Mouse (Mus musculus) liver, adult 2 months (tissue): ENCODE data around the gene Dlg2. TPM values are rescaled to one million over a fixed set of nuclear protein-coding genes. Genes with fewer than 3 reads are reported as not detected.

Source experiments
- DNase-seq: peaks from one replicate; pipeline ENCODE4 v3.0.0-alpha.2; 2011; ENCODE audit warnings: low read depth, low spot score; ENCODE audit errors: extremely low read depth
- H3K27ac ChIP-seq: fragments of 200-500 bp; replicated peaks from 2 replicates; pipeline ENCODE4 v1.5.1; 2012; ENCODE audit warnings: low read depth, mild to moderate bottlenecking, control low read depth, inconsistent platforms, low read length; ENCODE audit not compliant: insufficient read depth
- H3K27me3 ChIP-seq: fragments of 200-500 bp; 2 replicates; pipeline ENCODE4 v1.6.1; 2012; ENCODE audit warnings: mild to moderate bottlenecking, moderate library complexity, low read length, inconsistent platforms; ENCODE audit not compliant: control insufficient read depth, insufficient read depth
- H3K36me3 ChIP-seq: fragments of 200-500 bp; 2 replicates; pipeline ENCODE4 v1.6.1; 2012; ENCODE audit warnings: low read length, inconsistent platforms; ENCODE audit not compliant: control insufficient read depth, insufficient read depth
- H3K4me1 ChIP-seq: fragments of 200-500 bp; 2 replicates; pipeline ENCODE4 v1.6.1; 2011; ENCODE audit warnings: low read length; ENCODE audit not compliant: control insufficient read depth, insufficient read depth
- H3K4me3 ChIP-seq: fragments of 200-500 bp; 2 replicates; pipeline ENCODE4 v1.5.1; 2011; ENCODE audit warnings: low read depth, mild to moderate bottlenecking, control low read depth, low read length, moderate library complexity; ENCODE audit not compliant: insufficient read depth
- H3K79me2 ChIP-seq: fragments of 200-500 bp; 2 replicates; pipeline ENCODE4 v1.6.1; 2012; ENCODE audit warnings: inconsistent platforms, mild to moderate bottlenecking, low read length, moderate library complexity; ENCODE audit not compliant: control insufficient read depth, insufficient read depth
- H3K9ac ChIP-seq: fragments of 200-500 bp; 2 replicates; pipeline ENCODE4 v1.6.1; 2012; ENCODE audit warnings: low read depth, mild to moderate bottlenecking, control low read depth, inconsistent platforms, low read length
- CTCF ChIP-seq: fragments of 200-500 bp; IDR thresholded peaks from 2 replicates; pipeline ENCODE4 v1.5.1; 2011; ENCODE audit warnings: low read depth, low read length, control low read depth
- POLR2A ChIP-seq: fragments of 200-500 bp; IDR thresholded peaks from 2 replicates; pipeline ENCODE4 v1.6.1; 2011; ENCODE audit warnings: low read length, control low read depth; ENCODE audit not compliant: insufficient read depth; ENCODE audit errors: extremely low read depth
- WGBS: fragments of 180-500 bp; shearing (Covaris S2); methylation state at CpG from one replicate; pipeline ENCODE4 v1.1.7; 2018; 5-methylcytosine and 5-hydroxymethylcytosine counted together
- polyA plus RNA-seq: library from polyadenylated mRNA; depleted of rRNA; stranded (reverse); fragments of >200 nt; gene quantifications from 2 replicates; pipeline ENCODE4 v1.2.3, GENCODE M21; 2012
- total RNA-seq: library from RNA; depleted of rRNA; stranded (reverse); fragments of >200 nt; gene quantifications from 2 replicates; pipeline ENCODE4 v1.2.3, GENCODE M21; 2014

Gene Dlg2
- total and polyA plus RNA-seq, 2 experiments, result 0.65 TPM; not detected in 1

- H3K4me1 ChIP-seq, result no peaks in the 10 kb centered on the region
- no peak overlapping the region for H3K4me3 ChIP-seq
- TF ChIP-seq POLR2A, result no peak
- TF ChIP-seq CTCF, result no peak
- no peak for DNase-seq
- no peak overlapping the region for H3K27ac ChIP-seq
- no peak overlapping the region for H3K9ac ChIP-seq
- H3K36me3 ChIP-seq, result no peaks in the 10 kb centered on the region
- WGBS, result 92% methylated on average over 5 of the region's 5 CpGs
- H3K27me3 ChIP-seq, result no peaks in the 10 kb centered on the region
- no peaks in the 10 kb centered on the region for H3K79me2 ChIP-seq
Observed at GRCm38 (mm10) chr7:92333220-92333898, 1856.9 kb downstream of the Dlg2 start.

- Histone ChIP-seq H3K36me3 (no peaks in the 10 kb centered on the region), H3K27me3 (no peaks in the 10 kb centered on the region), H3K4me1 (no peaks in the 10 kb centered on the region), H3K27ac (no peak overlapping the region), H3K79me2 (no peaks in the 10 kb centered on the region), H3K9ac (no peak overlapping the region), H3K4me3 (no peak overlapping the region)
- WGBS, result 70% methylated on average over 3 of the region's 3 CpGs
- TF ChIP-seq POLR2A (no peak), CTCF (no peak)
- DNase-seq, result no peak
Observed at GRCm38 (mm10) chr7:92356542-92356941, 1880.1 kb downstream of the Dlg2 start.

- no peak overlapping the region for H3K4me3 ChIP-seq
- H3K4me1 ChIP-seq, result no peaks in the 10 kb centered on the region
- H3K27me3 ChIP-seq, result no peaks in the 10 kb centered on the region
- no peaks in the 10 kb centered on the region for H3K36me3 ChIP-seq
- H3K27ac ChIP-seq, result no peak overlapping the region
- DNase-seq, result no peak
- TF ChIP-seq POLR2A (no peak), CTCF (no peak)
- WGBS, result 83% methylated on average over 3 of the region's 3 CpGs
- no peak overlapping the region for H3K9ac ChIP-seq
- no peaks in the 10 kb centered on the region for H3K79me2 ChIP-seq
Observed at GRCm38 (mm10) chr7:92363386-92363785, 1886.9 kb downstream of the Dlg2 start.

GRCm38 (mm10) chr7:92363800-92364199, 1887.3 kb downstream of the Dlg2 start:
- no peaks in the 10 kb centered on the region for H3K79me2 ChIP-seq
- H3K9ac ChIP-seq, result no peak overlapping the region
- no peaks in the 10 kb centered on the region for H3K27me3 ChIP-seq
- no peaks in the 10 kb centered on the region for H3K4me1 ChIP-seq
- no peak overlapping the region for H3K27ac ChIP-seq
- TF ChIP-seq POLR2A (no peak), CTCF (no peak)
- no peak for DNase-seq
- no peaks in the 10 kb centered on the region for H3K36me3 ChIP-seq
- no peak overlapping the region for H3K4me3 ChIP-seq
- 88% methylated on average over 4 of the region's 4 CpGs for WGBS

GRCm38 (mm10) chr7:92367111-92367510, 1890.6 kb downstream of the Dlg2 start:
- WGBS, result 91% methylated on average over 1 of the region's 1 CpGs

GRCm38 (mm10) chr7:92370521-92370920, 1894.0 kb downstream of the Dlg2 start:
- Histone ChIP-seq H3K27me3 (no peaks in the 10 kb centered on the region), H3K79me2 (no peaks in the 10 kb centered on the region), H3K4me3 (no peak overlapping the region), H3K36me3 (no peaks in the 10 kb centered on the region), H3K9ac (no peak overlapping the region), H3K27ac (no peak overlapping the region), H3K4me1 (no peaks in the 10 kb centered on the region)
- TF ChIP-seq CTCF (no peak), POLR2A (no peak)
- DNase-seq, result no peak

More at GRCm38 (mm10) chr7:92367111-92367510, 1890.6 kb downstream of the Dlg2 start:
- no peak for DNase-seq
- no peak overlapping the region for H3K27ac ChIP-seq
- H3K79me2 ChIP-seq, result no peaks in the 10 kb centered on the region
- no peak overlapping the region for H3K9ac ChIP-seq
- H3K36me3 ChIP-seq, result no peaks in the 10 kb centered on the region
- no peaks in the 10 kb centered on the region for H3K4me1 ChIP-seq
- no peaks in the 10 kb centered on the region for H3K27me3 ChIP-seq
- H3K4me3 ChIP-seq, result no peak overlapping the region
- TF ChIP-seq CTCF (no peak), POLR2A (no peak)
